Mouse (Mus musculus) embryonic fibroblast, embryonic 13.5 days (primary cell): ENCODE measurements around the gene Arl6ip5.

ENCODE experiments used
- CTCF ChIP-seq: IDR thresholded peaks from 2 replicates; pipeline ENCODE4 v1.5.1; 2011; ENCODE audit warnings: mild to moderate bottlenecking, control low read depth, low read length, moderate library complexity, borderline replicate concordance; ENCODE audit not compliant: insufficient read depth
- POLR2A ChIP-seq: IDR thresholded peaks from 2 replicates; pipeline ENCODE4 v1.6.1; 2011; ENCODE audit warnings: low read depth, mild to moderate bottlenecking, control low read depth, low read length, moderate library complexity

DNA sequence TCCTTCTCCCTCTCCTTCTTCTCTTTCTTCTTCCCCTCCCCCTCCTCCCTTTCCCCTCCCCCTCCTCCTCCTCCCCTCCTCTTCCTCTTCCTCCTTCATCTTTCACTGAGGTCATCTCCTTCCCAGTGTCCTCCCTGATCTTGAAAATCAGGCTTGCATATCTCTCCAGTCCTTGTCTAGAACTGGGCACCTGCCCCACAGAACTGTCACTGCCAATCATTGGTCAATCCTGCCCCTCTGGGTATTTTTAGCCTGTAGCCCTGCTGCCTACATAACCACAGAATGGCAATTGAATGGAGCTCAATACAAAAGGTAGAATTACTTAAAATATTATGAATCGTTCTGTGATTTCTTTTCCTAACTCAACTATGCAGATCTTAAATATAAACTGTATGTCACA is 48.0 kb downstream of the Arl6ip5 start:
- TF ChIP-seq CTCF (no peak), POLR2A (no peak)
